Mouse (Mus musculus): ENCODE measurements around the gene Sorbs2. TPM values are rescaled to one million over a fixed set of nuclear protein-coding genes. Genes with fewer than 3 reads are reported as not detected.

The Sorbs2 gene
- total RNA-seq, 1 experiment = 2.1 TPM

- no peak for TF ChIP-seq MAFK (IDR thresholded peaks at IDR 0.05; ENCODE audit: insufficient read depth, low read depth, low read length)
- no peak for TF ChIP-seq ZC3H11A (IDR thresholded peaks at IDR 0.05; ENCODE audit: borderline replicate concordance, low read depth, low read length)
- TF ChIP-seq HCFC1 (IDR thresholded peaks at IDR 0.05; ENCODE audit: borderline replicate concordance, insufficient read depth, low read length) = no peak
- TF ChIP-seq CHD2 (IDR thresholded peaks at IDR 0.05; ENCODE audit: low read depth, low read length) = no peak
- TF ChIP-seq ZNF384 (IDR thresholded peaks at IDR 0.05; ENCODE audit: low read depth, low read length) = no peak
- H3K27ac ChIP-seq (ENCODE audit: insufficient read depth, low read depth, low read length, poor library complexity, severe bottlenecking) = no peak overlapping the region
- no peak overlapping the region for H3K4me3 ChIP-seq (ENCODE audit: insufficient read depth in 1 of 2, low read depth in 1 of 2, low read length in 2 of 2, poor library complexity in 1 of 2, severe bottlenecking in 1 of 2)
- no peaks in the 10 kb centered on the region for H3K9me3 ChIP-seq (ENCODE audit: control insufficient read depth, insufficient read depth, low read depth, low read length)
- H3K36me3 ChIP-seq (ENCODE audit: control insufficient read depth, insufficient read depth, low read length, poor library complexity, severe bottlenecking) = no peaks in the 10 kb centered on the region
- DNase-seq (ENCODE audit: low read depth, low spot score) = no peak
- no peaks in the 10 kb centered on the region for H3K4me1 ChIP-seq (ENCODE audit: control insufficient read depth in 2 of 2, insufficient read depth in 2 of 2, low read length in 2 of 2, poor library complexity in 1 of 2)
- in situ Hi-C loops (cut with MboI; ENCODE audit: low sequenced_read_pairs in 2 of 2, unreplicated experiment in 2 of 2) = no loop called here
- no peak overlapping the region for H3K9ac ChIP-seq (ENCODE audit: insufficient read depth, low read depth, low read length, poor library complexity, severe bottlenecking)
Measured at GRCm38 (mm10) chr8:45844097-45844885, 336.7 kb downstream of the Sorbs2 start.

- Histone ChIP-seq H3K9me3 (ENCODE audit: control insufficient read depth, insufficient read depth, low read depth, low read length) (no peaks in the 10 kb centered on the region), H3K4me3 (ENCODE audit: insufficient read depth in 1 of 2, low read depth in 1 of 2, low read length in 2 of 2, poor library complexity in 1 of 2, severe bottlenecking in 1 of 2) (no peak overlapping the region), H3K36me3 (ENCODE audit: control insufficient read depth, insufficient read depth, low read length, poor library complexity, severe bottlenecking) (no peaks in the 10 kb centered on the region), H3K9ac (ENCODE audit: insufficient read depth, low read depth, low read length, poor library complexity, severe bottlenecking) (no peak overlapping the region), H3K4me1 (ENCODE audit: control insufficient read depth in 2 of 2, insufficient read depth in 2 of 2, low read length in 2 of 2, poor library complexity in 1 of 2) (no peaks in the 10 kb centered on the region), H3K27ac (ENCODE audit: insufficient read depth, low read depth, low read length, poor library complexity, severe bottlenecking) (no peak overlapping the region)
- in situ Hi-C loops (cut with MboI; ENCODE audit: low sequenced_read_pairs in 2 of 2, unreplicated experiment in 2 of 2) = no loop called here
- DNase-seq (ENCODE audit: low read depth, low spot score) = no peak
- TF ChIP-seq ZC3H11A (IDR thresholded peaks at IDR 0.05; ENCODE audit: borderline replicate concordance, low read depth, low read length) (no peak), ZNF384 (IDR thresholded peaks at IDR 0.05; ENCODE audit: low read depth, low read length) (no peak)
Measured at GRCm38 (mm10) chr8:45844911-45845481, 337.4 kb downstream of the Sorbs2 start.

- in situ Hi-C loops (cut with MboI; ENCODE audit: low sequenced_read_pairs in 2 of 2, unreplicated experiment in 2 of 2) = no loop called here
- no peak for DNase-seq (ENCODE audit: low read depth, low spot score)
- no peak overlapping the region for H3K9ac ChIP-seq (ENCODE audit: insufficient read depth, low read depth, low read length, poor library complexity, severe bottlenecking)
- H3K4me1 ChIP-seq (ENCODE audit: control insufficient read depth in 2 of 2, insufficient read depth in 2 of 2, low read length in 2 of 2, poor library complexity in 1 of 2) = no peaks in the 10 kb centered on the region
- no peak overlapping the region for H3K4me3 ChIP-seq (ENCODE audit: insufficient read depth in 1 of 2, low read depth in 1 of 2, low read length in 2 of 2, poor library complexity in 1 of 2, severe bottlenecking in 1 of 2)
- H3K27ac ChIP-seq (ENCODE audit: insufficient read depth, low read depth, low read length, poor library complexity, severe bottlenecking) = no peak overlapping the region
- TF ChIP-seq HCFC1 (IDR thresholded peaks at IDR 0.05; ENCODE audit: borderline replicate concordance, insufficient read depth, low read length) (no peak), MAFK (IDR thresholded peaks at IDR 0.05; ENCODE audit: insufficient read depth, low read depth, low read length) (no peak), ZC3H11A (IDR thresholded peaks at IDR 0.05; ENCODE audit: borderline replicate concordance, low read depth, low read length) (no peak), ZNF384 (IDR thresholded peaks at IDR 0.05; ENCODE audit: low read depth, low read length) (no peak), CHD2 (IDR thresholded peaks at IDR 0.05; ENCODE audit: low read depth, low read length) (no peak)
- H3K9me3 ChIP-seq (ENCODE audit: control insufficient read depth, insufficient read depth, low read depth, low read length) = no peaks in the 10 kb centered on the region
- H3K36me3 ChIP-seq (ENCODE audit: control insufficient read depth, insufficient read depth, low read length, poor library complexity, severe bottlenecking) = no peaks in the 10 kb centered on the region
Measured at GRCm38 (mm10) chr8:45845906-45846305, 338.3 kb downstream of the Sorbs2 start.

GRCm38 (mm10) chr8:45855118-45855517 is 347.5 kb downstream of the Sorbs2 start:
- no peak overlapping the region for H3K27ac ChIP-seq (ENCODE audit: insufficient read depth, low read depth, low read length, poor library complexity, severe bottlenecking)
- DNase-seq (ENCODE audit: low read depth, low spot score) = no peak
- H3K9me3 ChIP-seq (ENCODE audit: control insufficient read depth, insufficient read depth, low read depth, low read length) = no peaks in the 10 kb centered on the region
- no peak for TF ChIP-seq CHD2 (IDR thresholded peaks at IDR 0.05; ENCODE audit: low read depth, low read length)
- no peak for TF ChIP-seq ZNF384 (IDR thresholded peaks at IDR 0.05; ENCODE audit: low read depth, low read length)
- TF ChIP-seq MAFK (IDR thresholded peaks at IDR 0.05; ENCODE audit: insufficient read depth, low read depth, low read length) = no peak
- no peak for TF ChIP-seq HCFC1 (IDR thresholded peaks at IDR 0.05; ENCODE audit: borderline replicate concordance, insufficient read depth, low read length)
- TF ChIP-seq ZC3H11A (IDR thresholded peaks at IDR 0.05; ENCODE audit: borderline replicate concordance, low read depth, low read length) = no peak
- no peak overlapping the region for H3K9ac ChIP-seq (ENCODE audit: insufficient read depth, low read depth, low read length, poor library complexity, severe bottlenecking)
- H3K36me3 ChIP-seq (ENCODE audit: control insufficient read depth, insufficient read depth, low read length, poor library complexity, severe bottlenecking) = no peaks in the 10 kb centered on the region
- in situ Hi-C loops (cut with MboI; ENCODE audit: low sequenced_read_pairs in 2 of 2, unreplicated experiment in 2 of 2) = no loop called here
- H3K4me1 ChIP-seq (ENCODE audit: control insufficient read depth in 2 of 2, insufficient read depth in 2 of 2, low read length in 2 of 2, poor library complexity in 1 of 2) = peaks cover 4 to 9% of the 10 kb centered on the region in 2 experiments; a peak in 2 of 4 replicates
- H3K4me3 ChIP-seq (ENCODE audit: insufficient read depth in 1 of 2, low read depth in 1 of 2, low read length in 2 of 2, poor library complexity in 1 of 2, severe bottlenecking in 1 of 2) = no peak overlapping the region

All from ES-E14 (cell line).